Mouse (Mus musculus) embryonic facial prominence, embryonic 10.5 days (tissue): ENCODE measurements around the gene Ch25h. TPM values are rescaled to one million over a fixed set of nuclear protein-coding genes. Genes with fewer than 3 reads are reported as not detected.

Source experiments
- DNase-seq: peaks from one replicate; pipeline ENCODE4 v3.0.0-alpha.2; 2017; ENCODE audit warnings: low spot score
- H3K27ac ChIP-seq: fragments of 300-500 bp; sonication (generic); replicated peaks from 2 replicates; pipeline ENCODE4 v1.5.1; 2016; ENCODE audit warnings: mild to moderate bottlenecking
- H3K27me3 ChIP-seq: fragments of 300-500 bp; sonication (generic); replicated peaks from 2 replicates; pipeline ENCODE4 v1.6.1; 2016; ENCODE audit warnings: low read depth, mild to moderate bottlenecking; ENCODE audit not compliant: poor library complexity, severe bottlenecking
- H3K36me3 ChIP-seq: fragments of 300-500 bp; sonication (generic); replicated peaks from 2 replicates; pipeline ENCODE4 v1.6.1; 2016; ENCODE audit warnings: mild to moderate bottlenecking, moderate library complexity
- H3K4me1 ChIP-seq: fragments of 300-500 bp; sonication (generic); 2 replicates; pipeline ENCODE4 v1.6.1; 2016
- H3K4me3 ChIP-seq: fragments of 300-500 bp; sonication (generic); 2 replicates; pipeline ENCODE4 v1.5.1; 2016; ENCODE audit warnings: mild to moderate bottlenecking, moderate library complexity
- H3K9me3 ChIP-seq: fragments of 300-500 bp; sonication (generic); 2 replicates; pipeline ENCODE4 v1.6.1; 2016; ENCODE audit warnings: mild to moderate bottlenecking
- WGBS: fragments of 180-500 bp; shearing (Covaris S2); methylation state at CpG from one replicate; pipeline ENCODE4 v1.1.7; 2016; 5-methylcytosine and 5-hydroxymethylcytosine counted together
- polyA plus RNA-seq: library from polyadenylated mRNA; unstranded; fragments of >200 nt; fragmentation: Nextera tagmentation; extraction: Ambion mirVana; gene quantifications from 2 replicates; pipeline ENCODE4 v1.2.1, GENCODE M21; 2016

Ch25h gene
- polyA plus RNA-seq, 1 experiment from 2014 or later, result 0.72 TPM

- H3K4me1 ChIP-seq, result 0 out of 2 replicates have a peak, but pooled peaks cover 3% of the 10 kb centered on the region
- no peak for DNase-seq
- no peaks in the 10 kb centered on the region for H3K36me3 ChIP-seq
- H3K9me3 ChIP-seq, result no peaks in the 10 kb centered on the region
- WGBS, result 73% methylated on average over 1 of the region's 1 CpGs
- H3K4me3 ChIP-seq, result no peak overlapping the region
- no peaks in the 10 kb centered on the region for H3K27me3 ChIP-seq
- no peak overlapping the region for H3K27ac ChIP-seq
Observed at GRCm38 (mm10) chr19:34450784-34451370, 24.1 kb downstream of the Ch25h start.

- Histone ChIP-seq H3K9me3 (no peaks in the 10 kb centered on the region), H3K27me3 (no peaks in the 10 kb centered on the region), H3K36me3 (no peaks in the 10 kb centered on the region), H3K27ac (no peak overlapping the region), H3K4me1 (0 out of 2 replicates have a peak, but pooled peaks cover 3% of the 10 kb centered on the region), H3K4me3 (no peak overlapping the region)
- no peak for DNase-seq
- WGBS, result 82% methylated on average over 1 of the region's 1 CpGs
Observed at GRCm38 (mm10) chr19:34448851-34449250, 26.1 kb downstream of the Ch25h start.

GRCm38 (mm10) chr19:34445410-34446012, 29.5 kb downstream of the Ch25h start:
- H3K36me3 ChIP-seq, result no peaks in the 10 kb centered on the region
- H3K4me1 ChIP-seq, result 0 out of 2 replicates have a peak, but pooled peaks cover 3% of the 10 kb centered on the region
- H3K9me3 ChIP-seq, result no peaks in the 10 kb centered on the region
- H3K27ac ChIP-seq, result no peak overlapping the region
- 48% methylated on average over 4 of the region's 4 CpGs for WGBS
- no peaks in the 10 kb centered on the region for H3K27me3 ChIP-seq
- no peak overlapping the region for H3K4me3 ChIP-seq
- DNase-seq, result no peak

GRCm38 (mm10) chr19:34444785-34445184, 30.2 kb downstream of the Ch25h start:
- Histone ChIP-seq H3K36me3 (no peaks in the 10 kb centered on the region), H3K27me3 (no peaks in the 10 kb centered on the region), H3K4me1 (0 out of 2 replicates have a peak, but pooled peaks cover 3% of the 10 kb centered on the region), H3K9me3 (no peaks in the 10 kb centered on the region), H3K4me3 (no peak overlapping the region), H3K27ac (no peak overlapping the region)
- DNase-seq, result no peak
- 87% methylated on average over 3 of the region's 3 CpGs for WGBS

GRCm38 (mm10) chr19:34441979-34442378, 33.0 kb downstream of the Ch25h start:
- DNase-seq, result no peak
- 83% methylated on average over 2 of the region's 2 CpGs for WGBS
- Histone ChIP-seq H3K36me3 (no peaks in the 10 kb centered on the region), H3K4me1 (0 out of 2 replicates have a peak, but pooled peaks cover 3% of the 10 kb centered on the region), H3K27me3 (no peaks in the 10 kb centered on the region), H3K4me3 (no peak overlapping the region), H3K9me3 (no peaks in the 10 kb centered on the region), H3K27ac (no peak overlapping the region)

GRCm38 (mm10) chr19:34435197-34435611, 39.8 kb downstream of the Ch25h start:
- Histone ChIP-seq H3K4me3 (no peak overlapping the region), H3K36me3 (no peaks in the 10 kb centered on the region), H3K27me3 (no peaks in the 10 kb centered on the region), H3K4me1 (no peaks in the 10 kb centered on the region), H3K9me3 (no peaks in the 10 kb centered on the region), H3K27ac (no peak overlapping the region)
- WGBS, result 75% methylated on average over 5 of the region's 5 CpGs
- no peak for DNase-seq

- Histone ChIP-seq H3K9me3 (no peaks in the 10 kb centered on the region), H3K36me3 (no peaks in the 10 kb centered on the region), H3K27me3 (no peaks in the 10 kb centered on the region), H3K4me3 (no peak overlapping the region), H3K4me1 (no peaks in the 10 kb centered on the region), H3K27ac (no peak overlapping the region)
- 88% methylated on average over 3 of the region's 3 CpGs for WGBS
- no peak for DNase-seq
Observed at GRCm38 (mm10) chr19:34431314-34431713, 43.6 kb downstream of the Ch25h start.

GRCm38 (mm10) chr19:34423783-34424335, 51.1 kb downstream of the Ch25h start:
- H3K36me3 ChIP-seq, result no peaks in the 10 kb centered on the region
- no peaks in the 10 kb centered on the region for H3K9me3 ChIP-seq
- no peak overlapping the region for H3K27ac ChIP-seq
- H3K4me1 ChIP-seq, result no peaks in the 10 kb centered on the region
- no peak overlapping the region for H3K4me3 ChIP-seq
- no peaks in the 10 kb centered on the region for H3K27me3 ChIP-seq
- WGBS, result 90% methylated on average over 4 of the region's 4 CpGs
- DNase-seq, result no peak

Other genes with a start within 250 kb of the Ch25h start
- gene Acta2, start 219.6 kb downstream of the Ch25h start, polyA plus RNA-seq, result 18.6 and 24.2 TPM in 2 replicates
- gene Fas, start 184.5 kb downstream of the Ch25h start, polyA plus RNA-seq, result 0.57 and 0.82 TPM in 2 replicates
- gene Lipa, start 52.3 kb upstream of the Ch25h start, polyA plus RNA-seq, result 22.6 and 25.5 TPM in 2 replicates
- gene Ifit2, start 75.5 kb upstream of the Ch25h start, polyA plus RNA-seq, result 7.0 and 8.0 TPM in 2 replicates
- gene Ifit3, start 108.4 kb upstream of the Ch25h start, polyA plus RNA-seq, result 0.14 and 0.46 TPM in 2 replicates
- gene Ifit1bl1, start 126.8 kb upstream of the Ch25h start, polyA plus RNA-seq, result 0.11 and 0.12 TPM in 2 replicates
- gene Ifit3b, start 132.8 kb upstream of the Ch25h start, polyA plus RNA-seq, result not detected in 2 replicates
- 0.05 TPM in 1 of 2 replicates, not detected in the other for gene Ifit1bl2, start 165.6 kb upstream of the Ch25h start, polyA plus RNA-seq
- gene Ifit1, start 165.7 kb upstream of the Ch25h start, polyA plus RNA-seq, result 0.16 and 0.26 TPM in 2 replicates